Comparison of ENCODE assay signal across 8 mouse cellular contexts in the genomic region with DNA sequence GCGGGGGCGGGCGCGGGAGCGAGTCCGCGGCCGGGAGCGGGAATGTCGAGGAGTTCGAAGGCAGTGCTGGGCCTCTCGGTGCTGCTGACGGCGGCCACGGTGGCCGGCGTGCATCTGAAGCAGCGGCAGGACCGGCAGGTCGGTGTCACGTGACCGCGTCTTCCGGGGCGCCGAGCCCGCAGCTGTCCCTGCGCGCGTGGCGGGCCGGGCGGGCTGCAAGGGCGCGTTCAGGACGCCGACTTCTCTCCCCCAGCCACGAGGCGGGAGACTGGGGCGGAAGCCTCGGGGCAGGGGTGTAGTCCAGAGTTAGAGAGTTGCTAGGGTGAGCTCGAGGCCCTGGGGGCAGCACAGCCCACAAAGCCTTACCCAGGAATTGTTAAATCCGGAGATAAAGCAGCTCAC. TPM values are rescaled to one million over a fixed set of nuclear protein-coding genes. Genes with fewer than 3 reads are reported as not detected.
DNase-seq lines count a peak whose midpoint lies in the region; ATAC-seq and TF ChIP-seq lines count a peak whose summit lies in the region.

No protein-coding gene starts in this region.

- no peaks in the 10 kb centered on the region for H3K27me3 ChIP-seq in cerebellum, adult 2 months (ENCODE audit: control insufficient read depth, insufficient read depth, low read length)
- no peaks in the 10 kb centered on the region for H3K27me3 ChIP-seq in intestine, embryonic 15.5 days (replicated peaks)

- peaks cover 6% of the 10 kb centered on the region; the same call in 1 of the 2 replicates for H3K36me3 ChIP-seq in intestine, embryonic 15.5 days

- WGBS in cerebellum, adult 2 months, result under 1% methylated on average over 36 of the region's 43 CpGs
- 0% methylated on average over 43 of the region's 43 CpGs for WGBS in intestine, embryonic 15.5 days

- no peak; the same call in 1 of the 2 replicates for TF ChIP-seq POLR2A in cerebellum, adult 2 months (IDR thresholded peaks at IDR 0.05; ENCODE audit: borderline replicate concordance, insufficient read depth, low read length)

- H3K4me2 ChIP-seq in intestine, embryonic 15.5 days (replicated peaks), result peak overlapping the region; percentile 60

- peaks cover 3% of the 10 kb centered on the region; the same call in 1 of the 2 replicates for H3K4me1 ChIP-seq in cerebellum, adult 2 months (ENCODE audit: control insufficient read depth, insufficient read depth, low read length)
- H3K4me1 ChIP-seq in intestine, embryonic 15.5 days (replicated peaks), result 0 out of 2 replicates have a peak, but pooled peaks cover 3% of the 10 kb centered on the region

- H3K9me3 ChIP-seq in intestine, embryonic 15.5 days, result no peaks in the 10 kb centered on the region

- DNase-seq in cerebellum, adult 2 months, result no peak
- DNase-seq in cerebellum, adult 9-10 months, result no peak
- peak; percentile 88 for DNase-seq in right cerebral cortex, postnatal 25 days
- no peak for DNase-seq in right cerebral cortex, adult 2 months (ENCODE audit: low spot score in 2 of 2)
- peak; percentile 68 to 75 for DNase-seq in natural killer cell, adult 2 months (ENCODE audit: low spot score in 2 of 2)
- DNase-seq in adipocyte (ENCODE audit: low spot score), result no peak

- TF ChIP-seq CTCF in cerebellum, adult 2 months (IDR thresholded peaks at IDR 0.05; ENCODE audit: borderline replicate concordance, insufficient read depth, low read depth, low read length), result no peak

- H3K4me3 ChIP-seq in cerebellum, adult 2 months (replicated peaks; ENCODE audit: insufficient read depth, low read depth, low read length), result peak overlapping the region; percentile 73
- peak overlapping the region; percentile 67 for H3K4me3 ChIP-seq in intestine, embryonic 15.5 days (replicated peaks)

- peak overlapping the region; percentile 88 for H3K27ac ChIP-seq in cerebellum, adult 2 months (ENCODE audit: insufficient read depth, low read length)
- peak overlapping the region; percentile 94 for H3K27ac ChIP-seq in intestine, embryonic 15.5 days

- peak; percentile 82 for ATAC-seq in erythroblast, adult 5-6 weeks (replicated peaks; ENCODE audit: low FRiP score, poor library complexity, severe bottlenecking)
- ATAC-seq in intestine, embryonic 15.5 days, result peak; percentile 92

- H3K9ac ChIP-seq in intestine, embryonic 15.5 days, result peak overlapping the region; percentile 78

RNA-seq across cellular contexts. Expression of a gene that starts 0.2 kb away (rescaled TPM):
- not detected in 2 replicates for polyA plus RNA-seq in cerebellum, adult 2 months (2012; rRNA removed)
- not detected in 2 replicates for total RNA-seq in erythroblast, adult 5-6 weeks (2015; ENCODE audit: low replicate concordance)
- 5.4 TPM in 1 of 2 replicates, not detected in the other for total RNA-seq in erythroblast, adult 5-6 weeks (2017; ENCODE audit: low replicate concordance)
- polyA plus RNA-seq in intestine, embryonic 15.5 days (2015; fragmentation: Nextera tagmentation; extraction: Ambion mirVana), result 2.8 and 3.5 TPM in 2 replicates

RNA-seq across cellular contexts. Expression of a gene that starts 0.2 kb away (rescaled TPM):
- polyA plus RNA-seq in cerebellum, adult 2 months (2012; rRNA removed), result 34.1 and 35.3 TPM in 2 replicates
- total RNA-seq in erythroblast, adult 5-6 weeks (2015; ENCODE audit: low replicate concordance), result 7.1 and 8.6 TPM in 2 replicates
- 9.5 and 13.5 TPM in 2 replicates for total RNA-seq in erythroblast, adult 5-6 weeks (2017; ENCODE audit: low replicate concordance)
- 41.1 and 46.9 TPM in 2 replicates for polyA plus RNA-seq in intestine, embryonic 15.5 days (2015; fragmentation: Nextera tagmentation; extraction: Ambion mirVana)

RNA-seq across cellular contexts. Expression of a gene that starts 37.1 kb away (rescaled TPM):
- polyA plus RNA-seq in cerebellum, adult 2 months (2012; rRNA removed), result not detected in 2 replicates
- not detected in 2 replicates for total RNA-seq in erythroblast, adult 5-6 weeks (2015; ENCODE audit: low replicate concordance)
- not detected in 2 replicates for total RNA-seq in erythroblast, adult 5-6 weeks (2017; ENCODE audit: low replicate concordance)
- polyA plus RNA-seq in intestine, embryonic 15.5 days (2015; fragmentation: Nextera tagmentation; extraction: Ambion mirVana), result 1.1 and 1.9 TPM in 2 replicates

Comparison
In these comparisons a context has a peak if more than half of its experiments do, and no peak if none do; other contexts are left out.
1. DNase-seq: peak in right cerebral cortex, postnatal 25 days (single experiment) and natural killer cell, adult 2 months (2 of 2); none in cerebellum, adult 2 months (0 of 2), cerebellum, adult 9-10 months (single experiment), right cerebral cortex, adult 2 months (0 of 2) and adipocyte (single experiment).